In the genomic region with DNA sequence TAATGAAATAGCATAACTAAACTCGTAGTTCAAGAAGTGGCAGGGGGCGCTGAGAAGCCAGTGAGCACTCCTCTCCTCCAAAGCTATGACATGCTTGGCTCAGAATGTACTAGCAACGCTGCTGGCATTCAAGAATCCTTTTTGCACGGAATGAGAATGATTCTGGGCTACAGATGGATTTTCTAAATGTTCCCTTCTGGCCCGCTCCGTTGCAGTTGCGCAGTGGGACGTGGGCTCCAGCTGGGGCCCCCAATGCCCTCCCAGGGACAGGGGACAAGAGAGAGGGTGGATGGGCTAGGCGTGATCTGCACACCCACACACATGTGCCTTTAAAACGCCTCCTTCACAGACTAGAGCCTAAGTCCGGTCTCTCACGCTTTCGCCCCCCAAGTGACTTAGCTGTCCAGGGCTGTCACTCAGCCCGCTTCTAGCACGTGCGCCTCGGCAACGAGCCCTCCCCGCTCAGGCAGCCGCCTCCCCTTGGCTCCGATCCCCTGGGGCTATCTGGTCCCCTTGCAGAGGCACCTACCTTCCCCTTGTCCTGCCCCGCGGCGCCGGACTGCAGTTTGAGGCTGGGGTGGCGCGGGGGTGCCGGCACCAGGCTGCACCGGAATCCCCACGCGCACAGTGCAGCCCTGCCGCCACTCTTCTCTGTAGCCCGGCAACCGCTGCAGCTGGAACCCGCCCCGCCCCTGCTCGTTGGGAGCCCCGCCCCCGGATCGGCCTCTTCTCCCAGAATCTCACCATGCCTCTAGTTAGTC, we compare ENCODE assay signal across 8 mouse cellular contexts. TPM values are rescaled to one million over a fixed set of nuclear protein-coding genes. Genes with fewer than 3 reads are reported as not detected.
DNase-seq lines count a peak whose midpoint lies in the region; ATAC-seq and TF ChIP-seq lines count a peak whose summit lies in the region.

No protein-coding gene starts in this region.

- H3K4me1 ChIP-seq in forebrain, embryonic 10.5 days = peaks cover 64% of the 10 kb centered on the region
- peaks cover 0 to 12% of the 10 kb centered on the region in 2 experiments for H3K4me1 ChIP-seq in heart, embryonic 14.5 days (ENCODE audit: control insufficient read depth in 2 of 2, insufficient read depth in 2 of 2, low read length in 2 of 2)
- H3K4me1 ChIP-seq in liver, embryonic 14.5 days (replicated peaks; ENCODE audit: control insufficient read depth in 2 of 2, insufficient read depth in 2 of 2, low read length in 1 of 2) = peaks cover 0 to 2% of the 10 kb centered on the region in 2 experiments; a peak in 1 of 4 replicates

- peak; percentile 86 for ATAC-seq in heart, embryonic 14.5 days (ENCODE audit: insufficient number of reproducible peaks, insufficient read depth, low FRiP score, low read depth)
- peak; percentile 55; the same call in 1 of the 2 replicates for ATAC-seq in liver, embryonic 14.5 days (ENCODE audit: insufficient read depth)
- ATAC-seq in neutrophil, adult 5-6 weeks (ENCODE audit: extremely low read depth, insufficient number of reproducible peaks, low FRiP score, poor library complexity, severe bottlenecking) = 0 out of 2 replicates have a peak, but pooled peaks have one; percentile 16

- no peak for TF ChIP-seq EP300 in liver, embryonic 14.5 days (IDR thresholded peaks at IDR 0.05; ENCODE audit: low read depth)

- DNase-seq in heart, adult 11 months = peak; percentile 95
- DNase-seq in heart, postnatal 25 days (ENCODE audit: low spot score) = no peak
- peak; percentile 83 for DNase-seq in forebrain, embryonic 10.5 days (ENCODE audit: extremely low spot score, low spot score)
- DNase-seq in kidney, postnatal 36 days = peak; percentile 18 to 70
- no peak for DNase-seq in liver, embryonic 14.5 days (ENCODE audit: low read depth in 3 of 3, low spot score in 3 of 3)
- DNase-seq in thymus, postnatal 25 days = peak; percentile 52

- H3K27ac ChIP-seq in forebrain, embryonic 10.5 days = peak overlapping the region; percentile 87
- H3K27ac ChIP-seq in heart, embryonic 14.5 days (replicated peaks in 1 of 2; ENCODE audit: control insufficient read depth in 1 of 2, insufficient read depth in 1 of 2, low read depth in 2 of 2, low read length in 2 of 2) = no peak overlapping the region
- H3K27ac ChIP-seq in liver, embryonic 14.5 days = no peak overlapping the region

- no peaks in the 10 kb centered on the region for H3K9me3 ChIP-seq in forebrain, embryonic 10.5 days
- no peaks in the 10 kb centered on the region for H3K9me3 ChIP-seq in heart, embryonic 14.5 days (ENCODE audit: control insufficient read depth, low read length)
- H3K9me3 ChIP-seq in liver, embryonic 14.5 days (ENCODE audit: control insufficient read depth, low read length) = no peaks in the 10 kb centered on the region

- peak overlapping the region; percentile 99 for H3K4me2 ChIP-seq in heart, embryonic 14.5 days (ENCODE audit: low read length)
- peak overlapping the region; percentile 56 for H3K4me2 ChIP-seq in liver, embryonic 14.5 days (ENCODE audit: low read depth)

- intact Hi-C loops in heart, postnatal 25 days (cut with DNase I) = no loop called here

- peak overlapping the region; percentile 70 for H3K4me3 ChIP-seq in forebrain, embryonic 10.5 days
- H3K4me3 ChIP-seq in heart, embryonic 14.5 days (ENCODE audit: control insufficient read depth in 1 of 2, insufficient read depth in 1 of 2, low read depth in 1 of 2, low read length in 2 of 2) = peak overlapping the region; percentile 54 to 65
- H3K4me3 ChIP-seq in liver, embryonic 14.5 days (ENCODE audit: insufficient read depth in 1 of 2, low read depth in 2 of 2, low read length in 2 of 2) = peak overlapping the region; percentile 25 to 46

- peak overlapping the region; percentile 68 for H3K9ac ChIP-seq in heart, embryonic 14.5 days (ENCODE audit: low read length)
- no peak overlapping the region for H3K9ac ChIP-seq in liver, embryonic 14.5 days (replicated peaks)

- under 1% methylated on average over 40 of the region's 40 CpGs for WGBS in forebrain, embryonic 10.5 days
- under 1% methylated on average over 39 of the region's 40 CpGs for WGBS in heart, embryonic 14.5 days
- 2% methylated on average over 37 of the region's 40 CpGs for WGBS in liver, embryonic 14.5 days (ENCODE audit: insufficient replicate concordance)

- TF ChIP-seq CTCF in liver, embryonic 14.5 days (IDR thresholded peaks at IDR 0.05; ENCODE audit: low read depth) = no peak

- H3K27me3 ChIP-seq in forebrain, embryonic 10.5 days (ENCODE audit: poor library complexity, severe bottlenecking) = peaks cover 30% of the 10 kb centered on the region; the same call in 1 of the 2 replicates
- no peaks in the 10 kb centered on the region for H3K27me3 ChIP-seq in heart, embryonic 14.5 days (ENCODE audit: control insufficient read depth, insufficient read depth, low read length)
- no peaks in the 10 kb centered on the region for H3K27me3 ChIP-seq in liver, embryonic 14.5 days (ENCODE audit: control insufficient read depth, insufficient read depth, low read length)

- peaks cover 28% of the 10 kb centered on the region for H3K36me3 ChIP-seq in forebrain, embryonic 10.5 days (replicated peaks)
- H3K36me3 ChIP-seq in heart, embryonic 14.5 days (ENCODE audit: control insufficient read depth, insufficient read depth, low read length) = no peaks in the 10 kb centered on the region
- H3K36me3 ChIP-seq in liver, embryonic 14.5 days (replicated peaks; ENCODE audit: control insufficient read depth, insufficient read depth, low read depth) = no peaks in the 10 kb centered on the region

RNA-seq across cellular contexts. Expression of a gene that starts 8.8 kb away (rescaled TPM):
- total RNA-seq in heart, postnatal 25 days (2021) = 1 to 10 TPM; 3.8 to 4.9 TPM
- polyA plus RNA-seq in forebrain, embryonic 10.5 days (2016; fragmentation: Nextera tagmentation; extraction: Ambion mirVana) = 102 and 110 TPM in 2 replicates
- polyA plus RNA-seq in heart, embryonic 14.5 days (2014; fragmentation: Nextera tagmentation; extraction: Ambion mirVana) = 20.8 and 22.2 TPM in 2 replicates
- 2.2 and 2.3 TPM in 2 replicates for polyA plus RNA-seq in liver, embryonic 14.5 days (2012; rRNA removed)
- polyA plus RNA-seq in liver, embryonic 14.5 days (2014; fragmentation: Nextera tagmentation; extraction: Ambion mirVana) = 3.6 and 5.3 TPM in 2 replicates
- total RNA-seq in neutrophil, adult 5-6 weeks (2017) = 1.2 and 1.8 TPM in 2 replicates

Comparison
In these comparisons a context has a peak if more than half of its experiments do, and no peak if none do; other contexts are left out.
1. DNase-seq: peak in heart, adult 11 months (single experiment), forebrain, embryonic 10.5 days (single experiment), kidney, postnatal 36 days (2 of 2) and thymus, postnatal 25 days (single experiment); none in heart, postnatal 25 days (single experiment) and liver, embryonic 14.5 days (0 of 3).
2. ATAC-seq: peak in every context shown above with its lines; median percentile 86 in heart, embryonic 14.5 days; 55 in liver, embryonic 14.5 days; 16 in neutrophil, adult 5-6 weeks.
3. Peak in every context shown above with its lines, with median percentiles within 50 percentile points of each other: H3K4me3 ChIP-seq.